Mouse (Mus musculus): ENCODE results near the gene Gm16253.
A peak's percentile ranks its signal among the peaks of the same experiment; 100 is the strongest.

The Gm16253 gene

DNA sequence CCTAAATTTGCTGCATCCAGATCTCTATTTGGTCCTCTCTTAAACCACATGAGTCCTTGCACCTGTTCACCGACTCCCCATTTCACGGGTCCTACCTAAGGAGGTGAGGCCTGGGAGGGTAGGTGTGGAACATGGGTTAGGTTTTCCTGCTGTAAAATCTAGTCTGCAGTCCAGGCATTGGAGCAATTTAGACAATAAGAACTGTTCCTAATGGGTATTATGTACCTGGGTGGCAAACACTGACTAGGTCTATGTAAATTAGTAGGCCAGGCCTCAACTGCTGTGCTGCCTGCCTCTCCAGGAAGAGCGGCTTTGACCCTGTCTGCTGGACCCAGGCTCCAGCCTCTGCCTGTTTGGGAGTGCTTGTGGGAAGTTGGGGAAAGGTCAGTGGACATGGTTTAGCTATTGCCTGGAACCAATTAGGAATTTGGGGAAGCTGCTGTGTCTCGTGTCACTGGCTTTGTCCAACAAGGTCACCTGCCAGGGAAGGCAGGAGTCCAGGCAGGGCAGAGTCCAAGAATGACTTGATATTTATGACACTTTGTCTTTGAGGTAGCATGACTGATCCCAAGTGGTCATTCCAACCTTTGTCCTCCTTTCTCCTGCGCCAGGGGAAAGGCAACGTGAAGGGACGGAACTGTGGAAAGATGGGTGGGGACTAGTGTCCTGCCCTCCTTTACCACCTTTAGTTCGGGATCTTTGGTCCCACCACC lies 1.4 kb upstream of the Gm16253 start:
- DNase-seq, result no peak

DNA sequence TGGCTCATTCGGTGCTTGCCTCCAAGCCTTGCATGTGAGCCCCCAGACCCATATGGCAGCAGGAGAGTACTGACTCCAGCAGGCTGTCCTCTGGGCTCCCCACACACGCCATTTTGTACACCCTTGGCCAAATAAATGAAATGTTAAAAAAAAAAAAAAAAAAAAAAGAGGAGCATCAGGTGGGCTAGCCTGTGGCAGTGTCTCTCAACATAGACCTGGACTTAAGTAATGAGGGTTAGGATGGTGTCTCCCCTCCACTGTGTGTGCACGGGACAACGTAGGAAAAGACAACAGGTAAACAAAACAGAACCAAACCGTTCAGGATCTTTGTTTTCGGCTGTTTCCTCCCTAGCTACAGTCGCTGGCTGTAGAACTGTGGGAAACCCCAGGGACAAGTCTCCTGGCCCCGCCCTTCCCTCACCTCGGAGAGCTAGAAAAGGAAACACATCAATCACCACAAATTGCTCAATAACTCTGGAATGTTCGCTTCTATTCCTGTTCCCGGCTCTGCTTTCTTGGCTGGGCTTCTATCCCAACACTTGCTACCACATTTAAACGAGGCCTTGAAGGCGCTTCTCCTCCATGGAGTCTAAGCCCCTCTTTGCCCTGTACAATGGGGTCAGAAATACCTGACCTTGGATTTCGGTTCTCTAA lies 652 bp upstream of the Gm16253 start:
- DNase-seq, result no peak

DNA sequence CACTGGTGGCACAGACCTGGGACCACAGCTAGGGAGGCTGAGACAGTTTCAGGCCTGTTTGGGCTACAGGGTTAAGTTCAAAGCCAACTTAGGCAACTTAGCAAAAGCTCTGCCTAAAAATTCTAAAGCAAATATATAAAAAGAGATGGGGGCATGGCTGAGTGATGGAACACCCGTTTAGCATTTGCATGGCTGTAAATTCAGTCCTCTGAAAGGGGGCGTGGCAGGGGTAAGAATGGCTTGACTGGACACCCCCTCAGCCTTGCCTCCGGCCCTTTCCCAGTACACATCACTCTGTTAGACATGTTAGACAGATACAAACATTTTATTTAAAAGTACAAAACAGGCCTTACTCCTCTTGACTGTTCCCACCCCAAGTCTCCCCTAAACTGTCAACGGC lies 782 bp downstream of the Gm16253 start:
- no peak for DNase-seq

DNA sequence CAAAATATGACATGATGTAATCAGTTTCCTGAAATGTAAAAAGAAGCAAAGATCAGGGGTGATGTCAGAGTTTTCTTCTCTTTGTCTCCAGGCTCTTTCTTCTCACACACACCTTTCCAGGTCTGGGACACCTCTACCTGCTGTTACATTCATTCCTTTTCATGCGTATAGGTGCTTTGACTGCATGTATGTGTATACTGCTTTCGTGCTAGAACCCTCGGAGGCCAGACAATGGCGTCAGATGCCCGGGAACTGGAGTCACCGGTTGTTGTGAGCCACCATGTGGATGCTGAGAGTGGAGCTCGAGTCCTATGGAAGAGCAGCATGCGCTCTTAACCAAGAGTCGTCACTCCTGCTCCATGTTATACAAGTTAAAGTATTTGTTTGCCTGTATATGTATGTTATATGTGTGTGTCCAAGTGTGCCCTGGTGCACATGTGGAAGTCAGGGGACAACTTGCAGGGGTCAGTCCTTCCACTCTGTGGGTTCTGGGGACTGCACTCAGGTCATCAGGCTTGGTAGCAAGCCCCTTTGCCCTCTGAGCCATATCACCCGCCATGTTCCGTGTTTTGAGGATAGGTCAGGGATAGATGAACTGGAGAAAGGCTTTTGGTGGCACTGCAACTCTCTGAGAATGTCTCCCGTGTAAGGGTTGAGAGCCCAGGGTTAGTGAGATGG lies 1.9 kb downstream of the Gm16253 start:
- no peak for DNase-seq

DNA sequence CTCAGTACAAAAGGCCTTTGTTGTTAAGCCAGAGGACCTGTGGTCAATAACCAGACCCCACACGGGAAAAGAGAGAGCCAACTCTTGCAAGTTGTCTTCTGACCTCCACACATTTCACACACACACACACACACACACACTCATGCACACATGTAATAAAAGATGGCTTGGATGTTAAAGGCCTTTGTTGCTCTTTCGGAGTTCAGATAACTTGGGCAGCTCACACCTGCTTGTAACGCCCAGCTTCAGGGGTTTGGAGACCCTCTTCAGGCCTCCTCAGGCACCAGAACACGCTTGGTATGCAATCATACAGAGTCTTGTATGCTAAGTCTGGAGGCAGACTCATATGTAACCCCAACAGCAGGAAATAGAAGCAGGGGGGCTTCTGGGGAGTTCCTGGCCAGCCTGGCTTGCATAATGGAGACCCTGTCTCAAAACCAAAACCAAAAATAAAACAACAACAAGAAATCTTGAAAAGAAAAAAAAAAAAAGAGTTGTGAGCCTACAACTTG lies 2.5 kb downstream of the Gm16253 start:
- DNase-seq, result no peak

DNA sequence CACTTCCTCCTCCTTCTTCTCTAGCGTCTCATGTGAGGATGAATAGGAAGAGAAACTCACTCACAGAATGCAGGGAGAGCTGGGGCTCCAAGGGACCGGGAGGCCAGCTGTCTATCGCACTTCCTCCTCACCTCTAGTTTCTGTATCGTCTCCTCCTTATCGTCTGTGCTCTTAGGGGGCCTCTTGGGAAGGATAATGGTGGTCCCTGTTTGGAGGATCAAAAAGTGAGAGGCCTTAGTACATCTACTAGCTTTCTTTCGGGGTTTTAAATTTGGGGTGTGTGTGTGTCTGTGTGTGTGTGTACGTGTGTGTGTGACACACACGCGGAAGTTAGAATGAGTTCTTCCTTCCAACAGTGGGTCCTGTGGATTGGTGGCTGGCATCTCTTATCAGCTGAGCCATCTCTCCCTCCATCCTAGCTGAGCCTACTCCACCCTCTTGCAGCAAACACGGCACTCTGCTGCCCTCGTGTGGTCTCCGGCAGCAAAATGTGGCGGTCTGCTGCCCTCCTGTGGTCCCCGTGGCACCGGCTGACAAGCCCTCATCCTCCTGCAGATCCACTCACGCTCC lies 3.2 kb downstream of the Gm16253 start:
- peak; percentile 92 for DNase-seq

DNA sequence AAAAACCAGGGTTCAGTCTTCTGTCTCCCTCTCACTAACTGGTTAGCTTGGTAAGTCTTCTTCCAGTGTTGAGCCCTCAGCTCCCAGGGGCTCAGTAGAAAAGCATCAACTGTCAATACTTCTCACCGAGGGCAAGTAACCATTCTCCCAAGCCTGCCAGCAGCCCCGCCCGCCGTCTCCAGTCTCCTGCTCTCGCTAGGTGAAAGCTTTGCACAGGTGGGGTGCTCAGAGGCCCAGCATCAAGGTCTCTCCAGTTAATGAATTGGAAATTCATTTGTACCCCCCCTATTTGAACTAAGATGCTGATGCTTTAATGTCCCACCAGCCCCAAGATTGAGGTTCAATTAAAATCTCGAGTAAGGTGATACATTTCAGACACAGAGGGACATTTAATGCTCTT lies 4.4 kb downstream of the Gm16253 start:
- no peak for DNase-seq

DNA sequence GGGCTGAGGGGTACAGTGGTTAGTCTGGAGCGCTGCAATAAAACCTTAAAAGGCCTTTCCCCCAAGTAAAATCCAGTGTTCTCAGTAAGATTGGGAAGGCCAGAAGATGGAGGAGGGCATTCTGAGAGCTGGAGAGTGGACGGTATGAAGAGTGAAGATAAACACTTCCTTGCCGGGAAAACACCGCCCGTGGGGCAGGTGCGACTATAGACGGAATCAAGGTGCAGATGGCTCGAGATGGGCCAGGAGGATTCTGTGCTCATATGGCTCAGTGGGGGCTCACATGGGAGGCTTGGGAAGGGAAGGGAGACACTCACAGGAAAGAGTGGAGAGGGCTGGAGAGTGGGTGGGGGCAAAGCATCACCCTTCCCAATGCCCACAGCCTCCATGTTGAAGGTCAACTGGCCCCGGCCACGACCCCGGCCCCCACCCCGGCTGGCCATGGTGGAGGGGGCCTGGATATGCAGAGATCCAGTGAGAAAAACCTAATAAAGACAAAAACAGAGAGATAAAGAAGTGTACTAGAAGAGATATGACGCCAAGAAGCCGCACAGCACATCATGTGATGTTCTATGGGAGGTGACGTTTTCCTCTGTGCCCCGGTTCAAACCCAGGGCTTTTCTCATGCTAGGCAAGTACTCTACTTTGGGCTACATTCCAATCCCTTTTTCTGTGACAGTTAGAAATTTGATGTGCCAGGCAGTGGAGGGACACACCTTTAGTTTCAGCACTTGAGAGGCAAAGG lies 5.2 kb downstream of the Gm16253 start:
- DNase-seq, result no peak

DNA sequence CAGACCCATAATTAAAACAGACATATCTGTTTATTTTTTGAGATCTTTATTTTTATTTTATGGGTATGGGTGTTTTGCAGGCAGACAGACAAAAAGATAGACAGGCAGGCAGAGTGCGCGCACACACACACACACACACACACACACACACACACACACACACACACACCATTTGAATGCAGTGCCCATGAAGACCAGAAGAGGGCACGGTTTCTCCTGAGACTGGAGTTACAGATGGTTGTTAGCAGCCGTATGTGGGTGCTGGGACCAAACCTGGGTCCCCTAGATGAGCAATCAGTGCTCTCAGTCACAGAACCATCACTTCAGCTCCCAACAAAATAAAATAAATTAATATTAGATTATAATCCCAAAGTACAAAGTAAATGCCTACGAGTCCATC lies 6.6 kb downstream of the Gm16253 start:
- DNase-seq, result no peak

DNA sequence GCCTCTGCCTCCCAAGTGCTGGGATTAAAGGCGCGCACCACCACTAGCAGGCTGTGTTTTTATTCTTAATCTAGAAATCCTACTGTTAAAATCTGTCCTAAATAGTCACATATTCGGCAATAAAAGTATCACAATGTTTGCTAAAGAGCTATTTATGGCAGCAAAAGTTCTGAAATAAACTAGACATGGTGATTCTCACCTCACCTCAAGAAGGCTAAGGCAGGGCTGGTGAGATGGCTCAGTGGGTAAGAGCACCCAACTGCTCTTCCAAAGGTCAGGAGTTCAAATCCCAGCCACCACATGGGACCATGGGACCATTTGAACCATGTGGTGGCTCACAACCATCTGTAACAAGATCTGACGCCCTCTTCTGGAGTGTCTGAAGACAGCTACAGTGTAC lies 13.9 kb downstream of the Gm16253 start:
- DNase-seq, result no peak

DNA sequence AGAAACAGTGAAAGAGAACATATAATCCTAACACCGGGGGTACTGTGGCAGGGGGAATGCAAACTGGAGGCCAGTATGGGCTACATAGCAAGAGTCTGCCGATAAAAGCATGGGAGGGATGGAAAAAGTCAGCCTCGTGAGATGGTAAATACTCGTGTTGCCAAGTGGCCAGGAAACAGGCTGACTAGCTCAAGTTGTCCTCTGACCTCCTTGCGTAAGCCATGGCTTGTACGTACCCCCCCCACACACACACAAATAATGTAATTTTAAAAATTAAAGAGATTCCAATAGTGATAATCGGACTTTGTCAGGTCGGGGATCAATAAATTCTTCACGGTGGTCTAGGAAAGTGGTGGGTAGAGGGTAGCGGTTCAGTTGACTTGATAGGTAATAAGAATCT lies 16.6 kb downstream of the Gm16253 start:
- no peak for DNase-seq

DNA sequence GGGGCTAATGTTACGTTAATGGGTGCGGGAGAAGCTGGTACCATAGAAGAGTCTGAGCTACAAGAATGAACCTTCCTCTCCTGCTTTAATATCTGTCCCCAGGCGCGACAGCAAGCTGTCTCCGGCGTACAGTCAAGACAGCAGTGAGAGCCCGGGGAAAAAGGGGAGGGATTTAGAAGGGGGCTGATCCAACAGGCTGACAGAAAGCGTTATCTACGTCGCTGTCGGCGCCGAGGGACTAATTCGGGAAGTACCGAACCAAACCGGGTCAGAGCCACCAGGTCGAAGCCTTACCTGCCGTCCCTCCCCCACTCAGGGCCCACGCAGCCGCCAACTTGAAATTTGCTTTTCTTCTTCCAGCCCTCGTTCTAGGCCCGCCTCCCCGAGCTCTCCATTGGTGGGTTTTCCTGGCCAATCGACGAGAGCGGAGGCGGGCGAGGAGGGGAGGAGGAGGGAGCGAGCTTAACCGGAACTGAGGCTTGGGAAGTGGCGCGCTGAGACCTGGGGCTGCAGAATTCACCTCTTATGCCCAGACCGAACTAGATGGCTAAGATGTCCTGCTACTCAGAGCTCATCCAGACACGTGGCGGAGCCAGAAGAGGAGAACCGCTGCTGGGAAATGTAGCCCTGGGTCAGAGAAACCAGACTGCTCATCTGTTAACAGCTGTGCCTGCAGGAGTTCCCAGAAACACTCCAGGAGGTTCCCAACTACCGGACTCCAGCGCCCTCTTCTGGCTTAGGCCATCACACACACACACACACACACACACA lies 17.2 kb downstream of the Gm16253 start, which contains the start of gene Polr3gl:
TSS of gene Polr3gl (minus strand) at position 392 of the 771 bp plus-strand sequence.
- DNase-seq, result peak; percentile 95

DNA sequence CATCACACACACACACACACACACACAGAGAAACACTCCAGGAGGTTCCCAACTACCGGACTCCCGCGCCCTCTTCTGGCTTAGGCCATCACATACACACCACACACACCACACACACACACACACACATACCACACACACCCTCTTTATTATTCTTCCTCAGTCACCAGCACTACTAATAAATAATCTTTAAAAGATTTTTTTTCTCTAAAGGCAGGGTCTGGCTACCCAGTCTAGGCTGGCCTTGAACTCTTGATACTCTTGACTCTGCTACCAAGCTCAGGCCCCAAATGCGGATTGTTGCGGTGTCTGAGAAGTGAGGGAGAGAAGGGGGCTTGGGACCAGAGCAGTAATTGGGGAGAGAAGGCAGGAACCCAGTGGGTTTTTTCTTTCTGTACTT lies 18.1 kb downstream of the Gm16253 start:
- DNase-seq, result no peak

DNA sequence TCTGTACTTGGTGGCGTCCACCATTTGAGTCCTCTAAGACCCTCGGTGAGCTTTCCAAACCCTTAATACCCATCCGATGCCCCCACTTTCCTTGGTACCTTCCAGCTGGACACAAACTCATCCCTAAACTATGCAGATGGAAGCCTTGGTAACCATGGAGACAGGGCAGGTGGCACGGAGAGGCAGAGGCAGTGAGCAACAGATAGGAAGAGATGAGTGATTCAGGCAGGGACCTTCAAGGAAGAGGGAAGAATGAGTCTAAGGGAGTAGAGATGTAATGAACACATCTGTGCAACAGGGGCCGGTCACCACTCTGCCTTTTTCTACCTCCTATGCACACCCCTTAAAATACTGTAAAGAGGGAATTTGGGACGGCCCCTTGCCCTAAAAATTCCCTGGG lies 18.9 kb downstream of the Gm16253 start:
- DNase-seq, result no peak

DNA sequence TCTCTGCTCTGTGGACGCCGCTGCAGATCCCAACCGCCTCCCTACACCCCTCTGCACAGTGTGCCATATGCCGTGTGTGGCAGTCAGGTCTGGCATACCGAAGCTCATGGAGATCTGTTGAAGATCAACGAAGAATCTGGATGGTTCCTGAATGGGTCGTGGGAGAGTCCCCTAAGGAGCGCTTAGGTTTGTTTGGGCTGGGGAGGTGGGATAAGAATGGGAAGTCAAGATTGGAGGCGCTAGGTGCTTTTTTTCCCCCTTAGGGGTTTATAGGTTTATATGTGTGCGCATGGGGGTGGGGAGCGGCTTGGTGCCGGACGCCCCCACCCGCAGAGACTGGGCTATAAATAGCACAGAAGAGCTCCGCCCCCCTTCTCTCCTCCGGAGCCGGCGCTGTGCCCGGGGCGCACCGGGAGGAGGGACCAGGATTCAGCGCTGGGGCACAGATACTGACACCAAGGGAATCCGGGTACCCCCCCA lies 19.5 kb downstream of the Gm16253 start, which contains the start of gene Ankrd34a:
TSS of gene Ankrd34a (plus strand) at position 409 of the 480 bp plus-strand sequence.
- DNase-seq, result no peak

DNA sequence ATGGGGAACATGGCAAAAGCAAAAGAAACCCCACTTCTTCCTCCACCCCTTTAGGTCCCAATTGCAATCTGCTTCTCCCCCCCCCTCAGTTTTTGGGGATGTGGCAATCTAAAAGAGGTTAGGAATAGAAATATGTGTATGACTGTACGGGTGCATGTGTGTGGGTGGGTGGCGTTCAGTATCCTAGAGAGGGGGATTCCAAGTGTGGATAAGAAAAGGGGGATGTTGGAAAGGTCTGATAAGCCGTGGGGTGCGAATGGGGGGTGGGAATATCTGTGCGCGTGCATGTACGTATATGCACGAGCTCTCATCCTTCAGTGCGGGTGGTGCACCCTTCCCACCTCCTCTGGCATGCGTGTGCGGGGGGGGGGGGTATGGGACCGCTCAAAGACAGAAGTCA lies 20.1 kb downstream of the Gm16253 start:
- DNase-seq, result no peak

DNA sequence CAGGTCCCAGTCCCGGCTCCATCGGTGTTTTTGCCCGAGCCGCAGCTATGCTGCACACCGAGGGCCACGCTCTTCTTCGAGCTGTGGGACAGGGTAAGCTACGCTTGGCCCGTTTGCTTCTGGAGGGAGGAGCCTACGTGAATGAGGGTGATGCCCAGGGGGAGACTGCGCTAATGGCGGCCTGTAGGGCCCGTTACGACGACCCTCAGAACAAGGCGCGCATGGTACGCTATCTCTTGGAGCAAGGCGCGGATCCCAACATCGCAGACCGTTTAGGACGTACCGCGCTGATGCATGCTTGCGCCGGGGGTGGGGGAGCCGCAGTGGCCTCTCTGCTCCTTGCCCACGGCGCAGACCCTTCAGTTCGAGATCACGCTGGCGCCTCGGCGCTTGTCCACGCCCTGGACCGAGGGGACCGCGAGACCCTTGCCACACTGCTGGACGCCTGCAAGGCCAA lies 20.7 kb downstream of the Gm16253 start:
- DNase-seq, result no peak

DNA sequence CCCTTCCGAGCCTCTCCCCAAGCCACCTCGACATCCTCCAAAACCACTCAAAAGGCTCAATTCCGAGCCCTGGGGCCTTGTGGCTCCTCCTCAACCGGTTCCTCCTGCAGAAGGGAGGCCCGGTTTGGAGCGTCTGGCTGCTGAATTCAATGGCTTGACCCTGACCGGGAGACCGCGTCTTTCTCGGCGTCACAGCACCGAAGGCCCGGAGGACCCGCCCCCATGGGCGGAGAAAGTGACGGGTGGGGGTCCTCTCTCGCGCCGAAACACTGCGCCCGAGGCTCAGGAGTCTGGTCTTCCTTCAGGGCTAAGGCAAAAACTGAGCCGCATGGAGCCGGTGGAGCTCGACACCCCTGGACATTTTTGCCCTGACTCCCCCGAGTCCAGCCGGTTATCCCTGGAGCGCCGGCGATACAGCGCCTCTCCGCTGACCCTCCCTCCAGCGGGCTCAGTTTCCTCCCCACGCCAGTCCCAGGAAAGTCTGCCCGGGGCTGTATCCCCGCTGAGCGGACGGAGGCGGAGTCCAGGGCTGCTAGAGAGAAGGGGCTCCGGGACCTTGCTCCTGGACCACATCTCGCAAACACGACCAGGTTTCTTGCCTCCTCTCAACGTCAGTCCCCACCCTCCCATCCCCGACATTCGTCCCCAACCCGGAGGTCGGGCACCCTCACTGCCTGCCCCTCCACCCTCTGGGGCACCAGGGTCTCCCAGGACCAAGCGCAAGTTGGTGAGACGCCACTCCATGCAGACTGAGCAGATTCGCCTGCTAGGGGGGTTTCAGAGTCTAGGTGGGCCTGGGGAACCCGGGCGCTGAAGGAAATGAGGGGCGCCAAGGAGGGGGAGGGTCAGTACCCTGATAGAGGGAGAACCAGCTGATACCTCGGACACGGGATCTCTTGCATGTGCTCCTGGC lies 21.6 kb downstream of the Gm16253 start:
- no peak for DNase-seq

DNA sequence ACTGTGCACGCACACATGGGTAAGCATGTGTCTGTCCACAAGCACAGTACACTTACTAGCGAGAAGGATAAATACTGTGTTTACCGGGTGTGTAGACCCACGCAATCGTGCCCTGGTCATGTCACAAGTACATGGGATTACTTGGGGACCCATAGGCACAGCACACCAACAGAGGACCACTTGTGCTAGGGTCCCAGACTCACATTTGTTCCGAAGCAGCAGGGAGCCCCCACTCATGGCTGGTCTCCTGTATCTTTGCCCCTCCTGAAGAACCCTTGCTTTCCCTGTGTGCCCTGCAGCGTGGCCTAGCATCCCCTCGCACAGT lies 22.2 kb downstream of the Gm16253 start:
- no peak for DNase-seq

DNA sequence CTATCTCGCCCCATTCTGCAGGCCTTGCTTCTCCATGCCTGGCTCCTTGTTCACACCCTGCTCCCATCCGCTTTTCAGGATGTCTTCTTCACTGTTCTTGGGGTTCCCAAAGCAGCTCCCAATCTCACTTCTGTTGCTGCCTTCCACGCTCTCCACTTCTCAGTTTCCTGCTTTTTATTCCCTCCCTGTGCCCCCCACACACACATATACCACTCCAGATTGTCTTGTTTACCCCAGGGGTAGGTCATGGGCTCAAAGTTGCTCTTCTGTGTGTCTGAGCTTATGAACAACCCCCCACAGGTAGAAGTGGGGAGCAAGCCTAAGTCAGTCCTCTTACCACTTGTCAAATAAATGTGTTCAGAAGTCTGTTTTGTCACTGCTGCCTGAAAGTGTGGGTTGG lies 22.6 kb downstream of the Gm16253 start:
- DNase-seq, result no peak
